Mouse (Mus musculus): ENCODE results near the gene Gtf3a. TPM values are rescaled to one million over a fixed set of nuclear protein-coding genes. Genes with fewer than 3 reads are reported as not detected.
A peak's percentile ranks its signal among the peaks of the same experiment; 100 is the strongest.

The Gtf3a gene
- total RNA-seq, 2 experiments from 2014 or later, result 25.3 to 26.0 TPM

- H3K4me3 ChIP-seq, result peak overlapping the region; percentile 60
- TF ChIP-seq CTCF (IDR thresholded peaks at IDR 0.05), result no peak
- intact Hi-C loops (cut with DNase I), result loop anchor here (5.0 kb wide), 1 partner anchor 113 kb away; the partner anchor contains the start of genes Lnx2 and Polr1d
- DNase-seq (ENCODE audit: extremely low spot score in 1 of 2, low spot score in 2 of 2), result no peak
- H3K27ac ChIP-seq, result peak overlapping the region; percentile 83; the same call in 1 of the 2 replicates
Observed at GRCm38 (mm10) chr5:146963937-146964278, 15.5 kb downstream of the Gtf3a start.

- TF ChIP-seq CTCF (IDR thresholded peaks at IDR 0.05), result no peak
- no peak overlapping the region for H3K27ac ChIP-seq
- DNase-seq (ENCODE audit: extremely low spot score in 1 of 2, low spot score in 2 of 2), result no peak
- intact Hi-C loops (cut with DNase I), result no loop called here
- H3K4me3 ChIP-seq, result no peak overlapping the region
Observed at GRCm38 (mm10) chr5:146968695-146969393, 20.4 kb downstream of the Gtf3a start.

DNA sequence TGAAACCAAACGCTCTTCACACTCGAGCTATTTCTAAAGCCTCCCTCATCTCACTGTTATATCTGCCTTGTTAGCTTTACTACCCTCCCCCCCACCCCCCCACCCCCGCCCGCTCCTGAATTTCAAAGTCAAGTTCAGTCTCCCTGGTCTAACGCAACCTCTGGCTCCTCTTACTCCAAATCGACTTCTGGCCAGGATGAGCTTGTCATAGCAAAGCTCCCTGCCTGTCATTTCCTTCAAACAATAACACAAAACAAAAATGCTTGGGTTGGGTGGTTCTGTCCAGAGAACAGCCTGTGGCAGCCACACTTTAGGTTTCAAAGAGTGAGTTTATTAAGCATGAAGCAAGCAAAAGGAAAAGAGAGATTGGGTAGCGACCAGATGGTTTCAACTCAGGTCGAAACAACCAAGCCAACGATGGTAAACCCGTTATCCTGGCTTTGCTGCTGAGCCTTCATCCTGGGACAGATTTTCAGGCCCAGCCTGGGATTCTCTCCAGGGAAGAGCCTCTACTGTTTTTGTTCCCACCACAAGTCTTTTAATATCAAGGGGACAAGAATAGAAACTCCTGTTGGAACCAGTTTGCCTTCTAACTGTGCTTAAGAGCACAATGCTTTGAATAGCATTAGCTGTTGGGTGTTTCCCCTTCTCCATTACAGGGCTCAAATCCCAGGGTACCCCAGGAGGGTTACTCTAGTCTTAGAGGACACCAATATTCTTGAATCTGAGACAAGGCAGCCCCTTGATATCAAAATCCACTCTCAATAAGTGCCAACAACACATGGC lies 23.5 kb downstream of the Gtf3a start:
- DNase-seq (ENCODE audit: extremely low spot score in 1 of 2, low spot score in 2 of 2), result no peak
- intact Hi-C loops (cut with DNase I), result no loop called here
- Histone ChIP-seq H3K27ac (no peak overlapping the region), H3K4me3 (no peak overlapping the region)
- TF ChIP-seq CTCF (IDR thresholded peaks at IDR 0.05), result no peak

- Histone ChIP-seq H3K27ac (no peak overlapping the region), H3K4me3 (no peak overlapping the region)
- no peak for DNase-seq (ENCODE audit: extremely low spot score in 1 of 2, low spot score in 2 of 2)
- intact Hi-C loops (cut with DNase I), result no loop called here
- TF ChIP-seq CTCF (IDR thresholded peaks at IDR 0.05), result no peak
Observed at GRCm38 (mm10) chr5:146973353-146973752, 24.9 kb downstream of the Gtf3a start.

- TF ChIP-seq CTCF (IDR thresholded peaks at IDR 0.05), result no peak
- intact Hi-C loops (cut with DNase I), result no loop called here
- Histone ChIP-seq H3K4me3 (no peak overlapping the region), H3K27ac (no peak overlapping the region)
- no peak for DNase-seq (ENCODE audit: extremely low spot score in 1 of 2, low spot score in 2 of 2)
Observed at GRCm38 (mm10) chr5:146973858-146974780, 25.7 kb downstream of the Gtf3a start.

DNA sequence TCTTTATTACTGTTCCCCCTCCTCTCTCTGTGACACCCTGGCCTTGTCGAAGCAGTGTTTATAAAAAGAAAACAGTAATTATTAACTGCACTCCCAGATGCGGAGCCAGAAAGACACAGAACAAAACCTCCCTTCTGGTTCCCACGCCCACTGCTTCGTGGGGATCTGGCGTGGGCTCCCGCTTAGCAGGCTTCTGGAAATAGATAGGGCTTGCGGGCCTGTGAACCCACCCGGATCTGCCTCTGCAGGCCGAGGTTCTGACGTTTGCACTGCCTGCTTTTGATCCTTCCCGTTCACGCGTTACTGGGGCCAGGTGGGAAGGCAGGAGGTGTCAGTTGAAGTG lies 26.3 kb downstream of the Gtf3a start:
- intact Hi-C loops (cut with DNase I), result no loop called here
- Histone ChIP-seq H3K4me3 (no peak overlapping the region), H3K27ac (no peak overlapping the region)
- no peak for TF ChIP-seq CTCF (IDR thresholded peaks at IDR 0.05)
- DNase-seq (ENCODE audit: extremely low spot score in 1 of 2, low spot score in 2 of 2), result peak in 1 of 2 experiments; percentile 22

GRCm38 (mm10) chr5:146981376-146981775 lies 32.9 kb downstream of the Gtf3a start:
- DNase-seq (ENCODE audit: extremely low spot score in 1 of 2, low spot score in 2 of 2), result no peak
- intact Hi-C loops (cut with DNase I), result loop anchor here (5.0 to 10.0 kb wide), 2 partner anchors 96 to 143 kb away; partner anchors contain the start of genes Lnx2 and Polr1d
- Histone ChIP-seq H3K27ac (no peak overlapping the region), H3K4me3 (no peak overlapping the region)
- TF ChIP-seq CTCF (IDR thresholded peaks at IDR 0.05), result no peak

- intact Hi-C loops (cut with DNase I), result loop anchor here (1.0 to 10.0 kb wide), 5 partner anchors 94 to 336 kb away; partner anchors contain the start of genes Lnx2 and Polr1d
Observed at GRCm38 (mm10) chr5:146983216-146983615, 34.8 kb downstream of the Gtf3a start.

DNA sequence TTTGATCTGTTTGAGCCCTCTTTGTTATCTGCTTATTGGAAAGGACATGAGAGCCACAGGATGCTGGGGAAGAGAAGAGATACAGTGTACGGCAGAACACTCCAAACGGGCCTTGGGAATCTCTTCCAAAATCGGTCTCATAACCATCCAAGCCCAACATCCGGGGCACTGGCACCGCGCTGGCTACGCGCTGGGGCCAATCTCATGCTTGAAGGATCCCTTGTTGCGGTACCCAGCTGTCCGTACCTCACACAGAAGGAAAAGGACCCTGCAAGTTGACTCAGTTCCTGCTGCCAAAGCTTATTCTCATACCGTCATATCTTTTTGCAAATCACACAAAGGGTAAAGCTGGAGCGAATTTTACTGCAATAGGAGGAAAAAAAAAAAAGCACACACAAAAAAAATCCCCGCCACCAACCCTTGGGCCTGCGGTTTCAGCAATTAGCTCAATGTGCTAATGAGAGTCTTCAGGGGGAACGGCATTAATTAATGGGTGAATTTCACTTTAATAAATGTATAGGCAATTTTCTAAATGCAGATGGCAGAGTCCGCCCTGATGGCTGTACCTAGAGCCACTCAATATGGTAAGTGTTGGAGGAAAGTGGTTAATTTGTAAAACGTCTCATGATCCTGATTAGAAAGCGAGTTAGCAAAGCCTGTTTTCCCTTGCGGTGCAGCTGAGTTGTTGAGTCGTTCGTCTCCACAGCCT lies 37.4 kb downstream of the Gtf3a start:
- intact Hi-C loops (cut with DNase I), result loop anchor here (10.0 kb wide), 1 partner anchor 139 kb away; no protein-coding TSS in a partner anchor
- no peak overlapping the region for H3K27ac ChIP-seq
- no peak for TF ChIP-seq CTCF (IDR thresholded peaks at IDR 0.05)
- H3K4me3 ChIP-seq, result no peak overlapping the region
- no peak for DNase-seq (ENCODE audit: extremely low spot score in 1 of 2, low spot score in 2 of 2)

More at GRCm38 (mm10) chr5:146983216-146983615, 34.8 kb downstream of the Gtf3a start:
- no peak overlapping the region for H3K27ac ChIP-seq
- H3K4me3 ChIP-seq, result no peak overlapping the region
- DNase-seq (ENCODE audit: extremely low spot score in 1 of 2, low spot score in 2 of 2), result peak; percentile 59 to 63
- peak; percentile 94 for TF ChIP-seq CTCF (IDR thresholded peaks at IDR 0.05)

GRCm38 (mm10) chr5:146987588-146987987 lies 39.1 kb downstream of the Gtf3a start:
- no peak for DNase-seq (ENCODE audit: extremely low spot score in 1 of 2, low spot score in 2 of 2)
- intact Hi-C loops (cut with DNase I), result loop anchor here (10.0 kb wide), 1 partner anchor 137 kb away; no protein-coding TSS in a partner anchor
- H3K27ac ChIP-seq, result no peak overlapping the region
- H3K4me3 ChIP-seq, result no peak overlapping the region
- TF ChIP-seq CTCF (IDR thresholded peaks at IDR 0.05), result no peak

- Histone ChIP-seq H3K4me3 (no peak overlapping the region), H3K27ac (no peak overlapping the region)
- DNase-seq (ENCODE audit: extremely low spot score in 1 of 2, low spot score in 2 of 2), result no peak
- TF ChIP-seq CTCF (IDR thresholded peaks at IDR 0.05), result no peak
- intact Hi-C loops (cut with DNase I), result loop anchor here (10.0 kb wide), 1 partner anchor 136 kb away; no protein-coding TSS in a partner anchor
Observed at GRCm38 (mm10) chr5:146989051-146989450, 40.6 kb downstream of the Gtf3a start.
